Mouse (Mus musculus): ENCODE results near the gene Smtnl1. TPM values are rescaled to one million over a fixed set of nuclear protein-coding genes. Genes with fewer than 3 reads are reported as not detected.

Gene Smtnl1
- polyA plus RNA-seq, 1 experiment from 2014 or later = not detected

- Histone ChIP-seq H3K9ac (replicated peaks; ENCODE audit: low read depth, low read length) (peak within 1 kb of the TSS; percentile 61), H3K27me3 (ENCODE audit: control insufficient read depth, insufficient read depth, low read length) (no peaks in the 10 kb centered on the region), H3K27ac (ENCODE audit: low read depth, low read length) (no peak within 1 kb of the TSS; the same call in 1 of the 2 replicates), H3K4me3 (ENCODE audit: low read depth, low read length) (peak within 1 kb of the TSS; percentile 79), H3K9me3 (ENCODE audit: control insufficient read depth, low read length) (no peaks in the 10 kb centered on the region), H3K4me1 (ENCODE audit: control insufficient read depth, insufficient read depth, low read length) (peaks cover 10% of the 10 kb centered on the region; the same call in 1 of the 2 replicates), H3K36me3 (ENCODE audit: control insufficient read depth, insufficient read depth, low read length) (no peaks in the 10 kb centered on the region), H3K4me2 (ENCODE audit: low read depth, low read length) (peak within 1 kb of the TSS; percentile 77)
- peak; percentile 94 for ATAC-seq (ENCODE audit: low read depth)
- under 1% methylated on average over 34 of the region's 34 CpGs for WGBS
Observed at GRCm38 (mm10) chr2:84826488-84827282, 4.2 kb upstream of the Smtnl1 start, which contains the start of gene Timm10. Gene Timm10 (plus strand): TSS chr2:84826997.

GRCm38 (mm10) chr2:84823237-84823636, 785 bp upstream of the Smtnl1 start:
- Histone ChIP-seq H3K36me3 (ENCODE audit: control insufficient read depth, insufficient read depth, low read length) (no peaks in the 10 kb centered on the region), H3K27ac (ENCODE audit: low read depth, low read length) (no peak overlapping the region), H3K27me3 (ENCODE audit: control insufficient read depth, insufficient read depth, low read length) (no peaks in the 10 kb centered on the region), H3K4me2 (ENCODE audit: low read depth, low read length) (no peak overlapping the region), H3K9me3 (ENCODE audit: control insufficient read depth, low read length) (no peaks in the 10 kb centered on the region), H3K9ac (replicated peaks; ENCODE audit: low read depth, low read length) (no peak overlapping the region), H3K4me3 (ENCODE audit: low read depth, low read length) (no peak overlapping the region), H3K4me1 (ENCODE audit: control insufficient read depth, insufficient read depth, low read length) (peaks cover 10% of the 10 kb centered on the region; the same call in 1 of the 2 replicates)
- WGBS = 50% methylated on average over 2 of the region's 2 CpGs
- ATAC-seq (ENCODE audit: low read depth) = no peak

- Histone ChIP-seq H3K4me2 (ENCODE audit: low read depth, low read length) (no peak overlapping the region), H3K9me3 (ENCODE audit: control insufficient read depth, low read length) (no peaks in the 10 kb centered on the region), H3K4me3 (ENCODE audit: low read depth, low read length) (no peak overlapping the region), H3K27me3 (ENCODE audit: control insufficient read depth, insufficient read depth, low read length) (no peaks in the 10 kb centered on the region), H3K36me3 (ENCODE audit: control insufficient read depth, insufficient read depth, low read length) (no peaks in the 10 kb centered on the region), H3K27ac (ENCODE audit: low read depth, low read length) (no peak overlapping the region), H3K9ac (replicated peaks; ENCODE audit: low read depth, low read length) (no peak overlapping the region), H3K4me1 (ENCODE audit: control insufficient read depth, insufficient read depth, low read length) (no peaks in the 10 kb centered on the region)
- 71% methylated on average over 3 of the region's 3 CpGs for WGBS
- no peak for ATAC-seq (ENCODE audit: low read depth)
Observed at GRCm38 (mm10) chr2:84819861-84820260, 2.6 kb downstream of the Smtnl1 start.

GRCm38 (mm10) chr2:84812676-84813075, 9.8 kb downstream of the Smtnl1 start:
- Histone ChIP-seq H3K9me3 (ENCODE audit: control insufficient read depth, low read length) (no peaks in the 10 kb centered on the region), H3K4me1 (ENCODE audit: control insufficient read depth, insufficient read depth, low read length) (no peaks in the 10 kb centered on the region), H3K36me3 (ENCODE audit: control insufficient read depth, insufficient read depth, low read length) (no peaks in the 10 kb centered on the region), H3K4me3 (ENCODE audit: low read depth, low read length) (no peak overlapping the region), H3K4me2 (ENCODE audit: low read depth, low read length) (no peak overlapping the region), H3K9ac (replicated peaks; ENCODE audit: low read depth, low read length) (no peak overlapping the region), H3K27ac (ENCODE audit: low read depth, low read length) (no peak overlapping the region), H3K27me3 (ENCODE audit: control insufficient read depth, insufficient read depth, low read length) (no peaks in the 10 kb centered on the region)
- 71% methylated on average over 6 of the region's 6 CpGs for WGBS
- ATAC-seq (ENCODE audit: low read depth) = no peak

- Histone ChIP-seq H3K27me3 (ENCODE audit: control insufficient read depth, insufficient read depth, low read length) (no peaks in the 10 kb centered on the region), H3K36me3 (ENCODE audit: control insufficient read depth, insufficient read depth, low read length) (no peaks in the 10 kb centered on the region), H3K27ac (ENCODE audit: low read depth, low read length) (no peak overlapping the region), H3K9ac (replicated peaks; ENCODE audit: low read depth, low read length) (no peak overlapping the region), H3K4me2 (ENCODE audit: low read depth, low read length) (no peak overlapping the region), H3K4me1 (ENCODE audit: control insufficient read depth, insufficient read depth, low read length) (no peaks in the 10 kb centered on the region), H3K9me3 (ENCODE audit: control insufficient read depth, low read length) (no peaks in the 10 kb centered on the region), H3K4me3 (ENCODE audit: low read depth, low read length) (no peak overlapping the region)
- WGBS = 97% methylated on average over 7 of the region's 7 CpGs
- no peak for ATAC-seq (ENCODE audit: low read depth)
Observed at GRCm38 (mm10) chr2:84811880-84812279, 10.6 kb downstream of the Smtnl1 start.

- 41% methylated on average over 26 of the region's 26 CpGs for WGBS
- Histone ChIP-seq H3K36me3 (ENCODE audit: control insufficient read depth, insufficient read depth, low read length) (no peaks in the 10 kb centered on the region), H3K27me3 (ENCODE audit: control insufficient read depth, insufficient read depth, low read length) (no peaks in the 10 kb centered on the region), H3K27ac (ENCODE audit: low read depth, low read length) (no peak overlapping the region), H3K4me3 (ENCODE audit: low read depth, low read length) (no peak overlapping the region), H3K9me3 (ENCODE audit: control insufficient read depth, low read length) (no peaks in the 10 kb centered on the region), H3K9ac (replicated peaks; ENCODE audit: low read depth, low read length) (no peak overlapping the region), H3K4me1 (ENCODE audit: control insufficient read depth, insufficient read depth, low read length) (no peaks in the 10 kb centered on the region), H3K4me2 (ENCODE audit: low read depth, low read length) (peak overlapping the region; percentile 27; the same call in 1 of the 2 replicates)
- ATAC-seq (ENCODE audit: low read depth) = peak; percentile 65; the same call in 1 of the 2 replicates
Observed at GRCm38 (mm10) chr2:84810886-84811577, 11.4 kb downstream of the Smtnl1 start.

GRCm38 (mm10) chr2:84810526-84810885, 11.9 kb downstream of the Smtnl1 start:
- Histone ChIP-seq H3K4me1 (ENCODE audit: control insufficient read depth, insufficient read depth, low read length) (no peaks in the 10 kb centered on the region), H3K27me3 (ENCODE audit: control insufficient read depth, insufficient read depth, low read length) (no peaks in the 10 kb centered on the region), H3K9ac (replicated peaks; ENCODE audit: low read depth, low read length) (no peak overlapping the region), H3K36me3 (ENCODE audit: control insufficient read depth, insufficient read depth, low read length) (no peaks in the 10 kb centered on the region), H3K9me3 (ENCODE audit: control insufficient read depth, low read length) (no peaks in the 10 kb centered on the region), H3K4me2 (ENCODE audit: low read depth, low read length) (no peak overlapping the region), H3K4me3 (ENCODE audit: low read depth, low read length) (no peak overlapping the region), H3K27ac (ENCODE audit: low read depth, low read length) (no peak overlapping the region)
- 81% methylated on average over 6 of the region's 6 CpGs for WGBS
- peak; percentile 31; the same call in 1 of the 2 replicates for ATAC-seq (ENCODE audit: low read depth)

GRCm38 (mm10) chr2:84809330-84809729, 13.1 kb downstream of the Smtnl1 start:
- Histone ChIP-seq H3K4me1 (ENCODE audit: control insufficient read depth, insufficient read depth, low read length) (no peaks in the 10 kb centered on the region), H3K9me3 (ENCODE audit: control insufficient read depth, low read length) (no peaks in the 10 kb centered on the region), H3K27me3 (ENCODE audit: control insufficient read depth, insufficient read depth, low read length) (no peaks in the 10 kb centered on the region), H3K27ac (ENCODE audit: low read depth, low read length) (no peak overlapping the region), H3K4me3 (ENCODE audit: low read depth, low read length) (no peak overlapping the region), H3K9ac (replicated peaks; ENCODE audit: low read depth, low read length) (no peak overlapping the region), H3K36me3 (ENCODE audit: control insufficient read depth, insufficient read depth, low read length) (no peaks in the 10 kb centered on the region), H3K4me2 (ENCODE audit: low read depth, low read length) (no peak overlapping the region)
- no peak for ATAC-seq (ENCODE audit: low read depth)

GRCm38 (mm10) chr2:84806546-84806945, 15.9 kb downstream of the Smtnl1 start:
- Histone ChIP-seq H3K27ac (ENCODE audit: low read depth, low read length) (no peak overlapping the region), H3K4me2 (ENCODE audit: low read depth, low read length) (no peak overlapping the region), H3K9me3 (ENCODE audit: control insufficient read depth, low read length) (no peaks in the 10 kb centered on the region), H3K9ac (replicated peaks; ENCODE audit: low read depth, low read length) (no peak overlapping the region), H3K27me3 (ENCODE audit: control insufficient read depth, insufficient read depth, low read length) (no peaks in the 10 kb centered on the region), H3K4me3 (ENCODE audit: low read depth, low read length) (no peak overlapping the region), H3K36me3 (ENCODE audit: control insufficient read depth, insufficient read depth, low read length) (no peaks in the 10 kb centered on the region), H3K4me1 (ENCODE audit: control insufficient read depth, insufficient read depth, low read length) (no peaks in the 10 kb centered on the region)
- 81% methylated on average over 5 of the region's 5 CpGs for WGBS
- no peak for ATAC-seq (ENCODE audit: low read depth)
